ENCODE assay signal across 29 mouse cellular contexts in genomic region chr2:32551236-32551635, GRCm38 (mm10). TPM values are rescaled to one million over a fixed set of nuclear protein-coding genes. Genes with fewer than 3 reads are reported as not detected.
A peak's percentile ranks its signal among the peaks of the same experiment; 100 is the strongest.
DNase-seq lines count a peak whose midpoint lies in the region; ATAC-seq and TF ChIP-seq lines count a peak whose summit lies in the region.
"Had no signal": no experiment of that assay in that cellular context is flagged by ENCODE, and none has a peak within 500 bp of the region (broad histone marks: within the 10 kb centered on the region; RNA-seq: fewer than 3 reads in every experiment).

No protein-coding gene starts in this region.

- WGBS in embryonic facial prominence, embryonic 13.5 days, result 68% methylated on average over 5 of the region's 5 CpGs
- 80% methylated on average over 5 of the region's 5 CpGs for WGBS in embryonic facial prominence, embryonic 10.5 days
- 89% methylated on average over 5 of the region's 5 CpGs for WGBS in hindbrain, embryonic 13.5 days
- 85% methylated on average over 5 of the region's 5 CpGs for WGBS in hindbrain, embryonic 12.5 days
- WGBS in embryonic facial prominence, embryonic 15.5 days, result 68% methylated on average over 5 of the region's 5 CpGs
- 46% methylated on average over 5 of the region's 5 CpGs for WGBS in intestine, postnatal 0 days

- no peak overlapping the region for H3K4me2 ChIP-seq in embryonic facial prominence, embryonic 13.5 days
- no peak overlapping the region for H3K4me2 ChIP-seq in hindbrain, embryonic 13.5 days
- H3K4me2 ChIP-seq in hindbrain, embryonic 12.5 days (replicated peaks), result no peak overlapping the region
- no peak overlapping the region for H3K4me2 ChIP-seq in embryonic facial prominence, embryonic 15.5 days (replicated peaks)
- no peak overlapping the region for H3K4me2 ChIP-seq in intestine, postnatal 0 days (replicated peaks; ENCODE audit: low read depth)
- H3K4me2 ChIP-seq: embryonic facial prominence, embryonic 12.5 days; forebrain, embryonic 13.5 days; heart, embryonic 12.5 days; heart, embryonic 15.5 days; hindbrain, embryonic 14.5 days had no signal

- no peak overlapping the region for H3K4me3 ChIP-seq in embryonic facial prominence, embryonic 13.5 days
- no peak overlapping the region for H3K4me3 ChIP-seq in embryonic facial prominence, embryonic 10.5 days
- H3K4me3 ChIP-seq in hindbrain, embryonic 13.5 days, result no peak overlapping the region
- no peak overlapping the region for H3K4me3 ChIP-seq in hindbrain, embryonic 12.5 days
- H3K4me3 ChIP-seq in embryonic facial prominence, embryonic 15.5 days (replicated peaks), result no peak overlapping the region
- no peak overlapping the region for H3K4me3 ChIP-seq in intestine, postnatal 0 days (ENCODE audit: low read depth, low read length)
- H3K4me3 ChIP-seq: embryonic facial prominence, embryonic 12.5 days; forebrain, embryonic 10.5 days; forebrain, embryonic 13.5 days; heart, embryonic 12.5 days; heart, embryonic 15.5 days had no signal

- H3K36me3 ChIP-seq in embryonic facial prominence, embryonic 13.5 days, result no peaks in the 10 kb centered on the region
- H3K36me3 ChIP-seq in embryonic facial prominence, embryonic 10.5 days (replicated peaks), result peaks cover 55% of the 10 kb centered on the region
- peaks cover 6% of the 10 kb centered on the region; the same call in 1 of the 2 replicates for H3K36me3 ChIP-seq in hindbrain, embryonic 13.5 days
- no peaks in the 10 kb centered on the region for H3K36me3 ChIP-seq in hindbrain, embryonic 12.5 days
- H3K36me3 ChIP-seq in embryonic facial prominence, embryonic 15.5 days, result no peaks in the 10 kb centered on the region
- H3K36me3 ChIP-seq in intestine, postnatal 0 days (ENCODE audit: control insufficient read depth, insufficient read depth), result 0 out of 2 replicates have a peak, but pooled peaks cover 8% of the 10 kb centered on the region
- H3K36me3 ChIP-seq: embryonic facial prominence, embryonic 12.5 days; heart, embryonic 12.5 days; heart, embryonic 15.5 days had no signal

- TF ChIP-seq CTCF in intestine, postnatal 0 days (IDR thresholded peaks at IDR 0.05; ENCODE audit: low read depth), result no peak

- DNase-seq in embryonic facial prominence, embryonic 10.5 days (ENCODE audit: low spot score), result no peak
- DNase-seq in yolk sac, embryonic 10.5 days (ENCODE audit: low spot score), result no peak
- DNase-seq: adrenal gland, adult 8-10 months; adrenal gland, postnatal 36 days; cerebellum, adult 18-20 months; cerebellum, adult 9-10 months; cerebellum, postnatal 14 days; gastrocnemius, postnatal 25 days; heart, adult 18-20 months; heart, postnatal 10 days; heart, postnatal 36 days had no signal

- H3K27me3 ChIP-seq in embryonic facial prominence, embryonic 13.5 days, result no peaks in the 10 kb centered on the region
- no peaks in the 10 kb centered on the region for H3K27me3 ChIP-seq in embryonic facial prominence, embryonic 10.5 days (replicated peaks; ENCODE audit: low read depth, poor library complexity, severe bottlenecking)
- H3K27me3 ChIP-seq in hindbrain, embryonic 13.5 days, result no peaks in the 10 kb centered on the region
- H3K27me3 ChIP-seq in hindbrain, embryonic 12.5 days, result no peaks in the 10 kb centered on the region
- no peaks in the 10 kb centered on the region for H3K27me3 ChIP-seq in embryonic facial prominence, embryonic 15.5 days
- no peaks in the 10 kb centered on the region for H3K27me3 ChIP-seq in intestine, postnatal 0 days (replicated peaks; ENCODE audit: control insufficient read depth, insufficient read depth, low read length)
- H3K27me3 ChIP-seq: embryonic facial prominence, embryonic 12.5 days; forebrain, embryonic 13.5 days; heart, embryonic 12.5 days; heart, embryonic 15.5 days had no signal

- H3K4me1 ChIP-seq in embryonic facial prominence, embryonic 13.5 days, result peaks cover 72% of the 10 kb centered on the region
- H3K4me1 ChIP-seq in embryonic facial prominence, embryonic 10.5 days, result peaks cover 60% of the 10 kb centered on the region
- peaks cover 31% of the 10 kb centered on the region for H3K4me1 ChIP-seq in hindbrain, embryonic 13.5 days (replicated peaks)
- H3K4me1 ChIP-seq in hindbrain, embryonic 12.5 days, result peaks cover 39% of the 10 kb centered on the region
- peaks cover 77% of the 10 kb centered on the region for H3K4me1 ChIP-seq in embryonic facial prominence, embryonic 15.5 days
- peaks cover 19% of the 10 kb centered on the region for H3K4me1 ChIP-seq in intestine, postnatal 0 days (replicated peaks; ENCODE audit: control insufficient read depth, insufficient read depth, low read length)

- H3K9ac ChIP-seq in embryonic facial prominence, embryonic 13.5 days, result 0 out of 2 replicates have a peak overlapping the region, but pooled peaks have one; percentile 8
- H3K9ac ChIP-seq in hindbrain, embryonic 13.5 days, result 0 out of 2 replicates have a peak overlapping the region, but pooled peaks have one; percentile 19
- H3K9ac ChIP-seq in hindbrain, embryonic 12.5 days, result no peak overlapping the region
- H3K9ac ChIP-seq in embryonic facial prominence, embryonic 15.5 days, result no peak overlapping the region
- H3K9ac ChIP-seq in intestine, postnatal 0 days (ENCODE audit: low read depth, low read length), result no peak overlapping the region
- H3K9ac ChIP-seq: embryonic facial prominence, embryonic 12.5 days; forebrain, embryonic 13.5 days; heart, embryonic 12.5 days; heart, embryonic 15.5 days; hindbrain, embryonic 14.5 days had no signal

- no peak for ATAC-seq in embryonic facial prominence, embryonic 13.5 days (ENCODE audit: insufficient number of reproducible peaks, insufficient read depth, low FRiP score, low TSS enrichment, low read depth)
- no peak for ATAC-seq in hindbrain, embryonic 13.5 days (ENCODE audit: low FRiP score)
- ATAC-seq in hindbrain, embryonic 12.5 days (ENCODE audit: low FRiP score), result no peak
- ATAC-seq in embryonic facial prominence, embryonic 15.5 days (ENCODE audit: insufficient number of reproducible peaks, low FRiP score, low TSS enrichment, low read depth), result no peak
- peak; percentile 66 for ATAC-seq in intestine, postnatal 0 days
- ATAC-seq in megakaryocyte-erythroid progenitor cell, adult 5-6 weeks (replicated peaks; ENCODE audit: low FRiP score, low TSS enrichment, poor library complexity, severe bottlenecking), result no peak
- ATAC-seq: activated CD4-positive, CD25-positive, alpha-beta regulatory T cell, adult 4 months; forebrain, embryonic 13.5 days; forebrain, embryonic 16.5 days; hindbrain, postnatal 0 days; inflammation-experienced regulatory T-cells, adult 6 months had no signal

- 0 out of 2 replicates have a peak overlapping the region, but pooled peaks have one; percentile 17 for H3K27ac ChIP-seq in embryonic facial prominence, embryonic 13.5 days
- no peak overlapping the region for H3K27ac ChIP-seq in embryonic facial prominence, embryonic 10.5 days (replicated peaks)
- H3K27ac ChIP-seq in hindbrain, embryonic 13.5 days, result no peak overlapping the region
- H3K27ac ChIP-seq in hindbrain, embryonic 12.5 days, result no peak overlapping the region
- peak overlapping the region; percentile 97 for H3K27ac ChIP-seq in embryonic facial prominence, embryonic 15.5 days (replicated peaks)
- H3K27ac ChIP-seq in intestine, postnatal 0 days (ENCODE audit: low read depth, low read length), result peak overlapping the region; percentile 54
- H3K27ac ChIP-seq: embryonic facial prominence, embryonic 12.5 days; forebrain, embryonic 13.5 days; heart, embryonic 15.5 days; hindbrain, embryonic 14.5 days; hindbrain, postnatal 0 days had no signal

- no peaks in the 10 kb centered on the region for H3K9me3 ChIP-seq in embryonic facial prominence, embryonic 13.5 days
- no peaks in the 10 kb centered on the region for H3K9me3 ChIP-seq in embryonic facial prominence, embryonic 10.5 days
- H3K9me3 ChIP-seq in hindbrain, embryonic 13.5 days, result no peaks in the 10 kb centered on the region
- H3K9me3 ChIP-seq in hindbrain, embryonic 12.5 days (replicated peaks), result no peaks in the 10 kb centered on the region
- H3K9me3 ChIP-seq in embryonic facial prominence, embryonic 15.5 days (replicated peaks), result no peaks in the 10 kb centered on the region
- H3K9me3 ChIP-seq in intestine, postnatal 0 days (ENCODE audit: control insufficient read depth), result no peaks in the 10 kb centered on the region
- H3K9me3 ChIP-seq: embryonic facial prominence, embryonic 12.5 days; forebrain, embryonic 10.5 days; forebrain, embryonic 13.5 days; heart, embryonic 12.5 days; heart, embryonic 15.5 days had no signal

RNA-seq across cellular contexts. Expression of gene Fam102a, which starts 16.1 kb away (rescaled TPM):
- 12.3 and 15.5 TPM in 2 replicates for polyA plus RNA-seq in embryonic facial prominence, embryonic 13.5 days (2015; fragmentation: Nextera tagmentation; extraction: Ambion mirVana)
- polyA plus RNA-seq in embryonic facial prominence, embryonic 10.5 days (2016; fragmentation: Nextera tagmentation; extraction: Ambion mirVana), result 11.8 and 12.3 TPM in 2 replicates
- 7.0 and 7.1 TPM in 2 replicates for polyA plus RNA-seq in hindbrain, embryonic 13.5 days (2015; fragmentation: Nextera tagmentation; extraction: Ambion mirVana)
- 12.6 and 15.5 TPM in 2 replicates for polyA plus RNA-seq in hindbrain, embryonic 12.5 days (2016; fragmentation: Nextera tagmentation; extraction: Ambion mirVana)
- 19.5 and 21.0 TPM in 2 replicates for polyA plus RNA-seq in embryonic facial prominence, embryonic 15.5 days (2015; fragmentation: Nextera tagmentation; extraction: Ambion mirVana)
- polyA plus RNA-seq in intestine, postnatal 0 days (2015; fragmentation: Nextera tagmentation; extraction: Ambion mirVana), result 18.0 and 18.4 TPM in 2 replicates
- 1.5 and 2.9 TPM in 2 replicates for total RNA-seq in megakaryocyte-erythroid progenitor cell, adult 5-6 weeks (2014; fragmentation: Nextera tagmentation)
- total RNA-seq in megakaryocyte-erythroid progenitor cell, adult 5-6 weeks (2017), result 0.34 and 2.3 TPM in 2 replicates

RNA-seq across cellular contexts. Expression of gene Dpm2, which starts 19.4 kb away (rescaled TPM):
- polyA plus RNA-seq in embryonic facial prominence, embryonic 13.5 days (2015; fragmentation: Nextera tagmentation; extraction: Ambion mirVana), result 112 and 116 TPM in 2 replicates
- 109 and 111 TPM in 2 replicates for polyA plus RNA-seq in embryonic facial prominence, embryonic 10.5 days (2016; fragmentation: Nextera tagmentation; extraction: Ambion mirVana)
- 142 and 145 TPM in 2 replicates for polyA plus RNA-seq in hindbrain, embryonic 13.5 days (2015; fragmentation: Nextera tagmentation; extraction: Ambion mirVana)
- polyA plus RNA-seq in hindbrain, embryonic 12.5 days (2016; fragmentation: Nextera tagmentation; extraction: Ambion mirVana), result 110 and 117 TPM in 2 replicates
- 113 and 119 TPM in 2 replicates for polyA plus RNA-seq in embryonic facial prominence, embryonic 15.5 days (2015; fragmentation: Nextera tagmentation; extraction: Ambion mirVana)
- polyA plus RNA-seq in intestine, postnatal 0 days (2015; fragmentation: Nextera tagmentation; extraction: Ambion mirVana), result 120 and 124 TPM in 2 replicates
- 94.2 and 108 TPM in 2 replicates for total RNA-seq in megakaryocyte-erythroid progenitor cell, adult 5-6 weeks (2014; fragmentation: Nextera tagmentation)
- total RNA-seq in megakaryocyte-erythroid progenitor cell, adult 5-6 weeks (2017), result 33.0 and 38.5 TPM in 2 replicates

RNA-seq across cellular contexts. Expression of gene Pip5kl1, which starts 23.4 kb away (rescaled TPM):
- polyA plus RNA-seq in embryonic facial prominence, embryonic 13.5 days (2015; fragmentation: Nextera tagmentation; extraction: Ambion mirVana), result 0.92 and 1.1 TPM in 2 replicates
- polyA plus RNA-seq in embryonic facial prominence, embryonic 10.5 days (2016; fragmentation: Nextera tagmentation; extraction: Ambion mirVana), result 2.0 and 2.1 TPM in 2 replicates
- 9.0 and 9.6 TPM in 2 replicates for polyA plus RNA-seq in hindbrain, embryonic 13.5 days (2015; fragmentation: Nextera tagmentation; extraction: Ambion mirVana)
- 4.2 and 5.0 TPM in 2 replicates for polyA plus RNA-seq in hindbrain, embryonic 12.5 days (2016; fragmentation: Nextera tagmentation; extraction: Ambion mirVana)
- 0.53 and 0.94 TPM in 2 replicates for polyA plus RNA-seq in embryonic facial prominence, embryonic 15.5 days (2015; fragmentation: Nextera tagmentation; extraction: Ambion mirVana)
- not detected in 2 replicates for polyA plus RNA-seq in intestine, postnatal 0 days (2015; fragmentation: Nextera tagmentation; extraction: Ambion mirVana)
- total RNA-seq in megakaryocyte-erythroid progenitor cell, adult 5-6 weeks (2014; fragmentation: Nextera tagmentation), result not detected in 2 replicates
- 0.23 TPM in 1 of 2 replicates, not detected in the other for total RNA-seq in megakaryocyte-erythroid progenitor cell, adult 5-6 weeks (2017)
- total RNA-seq: adrenal gland, postnatal 36 days; gastrocnemius, adult 18-20 months; gastrocnemius, postnatal 25 days; heart, adult 18-20 months; heart, postnatal 10 days had no signal
- polyA plus RNA-seq: activated CD4-positive, CD25-positive, alpha-beta regulatory T cell, adult 4 months; heart, embryonic 15.5 days; inflammation-experienced regulatory T-cells, adult 6 months had no signal

RNA-seq across cellular contexts. Expression of gene 9430097D07Rik, which starts 24.2 kb away (rescaled TPM):
- 0.18 TPM in 1 of 2 replicates, not detected in the other for polyA plus RNA-seq in embryonic facial prominence, embryonic 13.5 days (2015; fragmentation: Nextera tagmentation; extraction: Ambion mirVana)
- 0.11 TPM in 2 replicates for polyA plus RNA-seq in embryonic facial prominence, embryonic 10.5 days (2016; fragmentation: Nextera tagmentation; extraction: Ambion mirVana)
- 0.53 and 0.56 TPM in 2 replicates for polyA plus RNA-seq in hindbrain, embryonic 13.5 days (2015; fragmentation: Nextera tagmentation; extraction: Ambion mirVana)
- polyA plus RNA-seq in hindbrain, embryonic 12.5 days (2016; fragmentation: Nextera tagmentation; extraction: Ambion mirVana), result 0.31 and 0.56 TPM in 2 replicates
- 0.11 and 0.12 TPM in 2 replicates for polyA plus RNA-seq in embryonic facial prominence, embryonic 15.5 days (2015; fragmentation: Nextera tagmentation; extraction: Ambion mirVana)
- polyA plus RNA-seq in intestine, postnatal 0 days (2015; fragmentation: Nextera tagmentation; extraction: Ambion mirVana), result 0.14 TPM in 1 of 2 replicates, not detected in the other
- not detected in 2 replicates for total RNA-seq in megakaryocyte-erythroid progenitor cell, adult 5-6 weeks (2014; fragmentation: Nextera tagmentation)
- total RNA-seq in megakaryocyte-erythroid progenitor cell, adult 5-6 weeks (2017), result 0.75 TPM in 1 of 2 replicates, not detected in the other
- total RNA-seq: adrenal gland, adult 8-10 months; adrenal gland, postnatal 36 days; gastrocnemius, adult 18-20 months; gastrocnemius, postnatal 25 days; heart, adult 18-20 months; heart, postnatal 10 days; heart, postnatal 36 days had no signal
- polyA plus RNA-seq: activated CD4-positive, CD25-positive, alpha-beta regulatory T cell, adult 4 months; gonadal fat pad, adult 2 months had no signal

RNA-seq across cellular contexts. Expression of gene St6galnac4, which starts 35.7 kb away (rescaled TPM):
- polyA plus RNA-seq in embryonic facial prominence, embryonic 13.5 days (2015; fragmentation: Nextera tagmentation; extraction: Ambion mirVana), result 33.1 and 34.7 TPM in 2 replicates
- polyA plus RNA-seq in embryonic facial prominence, embryonic 10.5 days (2016; fragmentation: Nextera tagmentation; extraction: Ambion mirVana), result 25.1 and 26.4 TPM in 2 replicates
- polyA plus RNA-seq in hindbrain, embryonic 13.5 days (2015; fragmentation: Nextera tagmentation; extraction: Ambion mirVana), result 22.8 and 23.4 TPM in 2 replicates
- 21.5 and 22.9 TPM in 2 replicates for polyA plus RNA-seq in hindbrain, embryonic 12.5 days (2016; fragmentation: Nextera tagmentation; extraction: Ambion mirVana)
- polyA plus RNA-seq in embryonic facial prominence, embryonic 15.5 days (2015; fragmentation: Nextera tagmentation; extraction: Ambion mirVana), result 34.8 and 36.5 TPM in 2 replicates
- polyA plus RNA-seq in intestine, postnatal 0 days (2015; fragmentation: Nextera tagmentation; extraction: Ambion mirVana), result 5.7 and 6.6 TPM in 2 replicates
- 21.5 and 29.8 TPM in 2 replicates for total RNA-seq in megakaryocyte-erythroid progenitor cell, adult 5-6 weeks (2014; fragmentation: Nextera tagmentation)
- total RNA-seq in megakaryocyte-erythroid progenitor cell, adult 5-6 weeks (2017), result 22.3 and 22.7 TPM in 2 replicates

Comparison
In these comparisons a context has a peak if more than half of its experiments do, and no peak if none do; other contexts are left out.
1. H3K27ac ChIP-seq: peak in embryonic facial prominence, embryonic 13.5 days (single experiment), embryonic facial prominence, embryonic 15.5 days (single experiment) and intestine, postnatal 0 days (single experiment); none in embryonic facial prominence, embryonic 10.5 days (single experiment), hindbrain, embryonic 13.5 days (single experiment) and hindbrain, embryonic 12.5 days (single experiment).
2. H3K9ac ChIP-seq: peak in embryonic facial prominence, embryonic 13.5 days (single experiment) and hindbrain, embryonic 13.5 days (single experiment); none in hindbrain, embryonic 12.5 days (single experiment), embryonic facial prominence, embryonic 15.5 days (single experiment) and intestine, postnatal 0 days (single experiment).